In genomic region chr17:33910346-33911051, GRCm38 (mm10) we compare ENCODE assay signal across 8 mouse cellular contexts. TPM values are rescaled to one million over a fixed set of nuclear protein-coding genes. Genes with fewer than 3 reads are reported as not detected.
A peak's percentile ranks its signal among the peaks of the same experiment; 100 is the strongest.
DNase-seq lines count a peak whose midpoint lies in the region; ATAC-seq and TF ChIP-seq lines count a peak whose summit lies in the region.

No protein-coding gene starts in this region.

- no peaks in the 10 kb centered on the region for H3K27me3 ChIP-seq in heart, embryonic 15.5 days
- no peaks in the 10 kb centered on the region for H3K27me3 ChIP-seq in G1E (ENCODE audit: insufficient read depth, low read length)
- no peaks in the 10 kb centered on the region for H3K27me3 ChIP-seq in forebrain, postnatal 0 days (ENCODE audit: insufficient read depth, low read length)
- no peaks in the 10 kb centered on the region for H3K27me3 ChIP-seq in midbrain, embryonic 11.5 days (ENCODE audit: control insufficient read depth, insufficient read depth, low read length)

- no peak for TF ChIP-seq CTCF in G1E (IDR thresholded peaks at IDR 0.05; ENCODE audit: low read depth, low read length)
- peak; percentile 39 for TF ChIP-seq CTCF in forebrain, postnatal 0 days (IDR thresholded peaks at IDR 0.05; ENCODE audit: low read depth)

- 37% methylated on average over 11 of the region's 11 CpGs for WGBS in heart, embryonic 15.5 days
- 51% methylated on average over 11 of the region's 11 CpGs for WGBS in forebrain, postnatal 0 days
- WGBS in midbrain, embryonic 11.5 days, result 63% methylated on average over 11 of the region's 11 CpGs

- H3K27ac ChIP-seq in heart, embryonic 15.5 days, result peak overlapping the region; percentile 93
- H3K27ac ChIP-seq in forebrain, postnatal 0 days (ENCODE audit: low read depth, low read length), result no peak overlapping the region
- no peak overlapping the region for H3K27ac ChIP-seq in midbrain, embryonic 11.5 days (ENCODE audit: low read depth, low read length)

- peak overlapping the region; percentile 99 for H3K4me2 ChIP-seq in heart, embryonic 15.5 days
- peak overlapping the region; percentile 77 for H3K4me2 ChIP-seq in forebrain, postnatal 0 days (ENCODE audit: low read depth)
- peak overlapping the region; percentile 99 for H3K4me2 ChIP-seq in midbrain, embryonic 11.5 days

- peaks cover 39% of the 10 kb centered on the region for H3K36me3 ChIP-seq in heart, embryonic 15.5 days
- H3K36me3 ChIP-seq in G1E (replicated peaks), result peaks cover 50% of the 10 kb centered on the region
- H3K36me3 ChIP-seq in forebrain, postnatal 0 days (ENCODE audit: insufficient read depth), result peaks cover 39% of the 10 kb centered on the region
- H3K36me3 ChIP-seq in midbrain, embryonic 11.5 days (ENCODE audit: control insufficient read depth, insufficient read depth, low read length), result peaks cover 18% of the 10 kb centered on the region

- no peak for ATAC-seq in heart, embryonic 15.5 days (replicated peaks; ENCODE audit: insufficient number of reproducible peaks, insufficient read depth, low FRiP score, low read depth)
- no peak for ATAC-seq in G1E (ENCODE audit: extremely low read depth, insufficient number of reproducible peaks, low FRiP score, poor library complexity, severe bottlenecking)
- ATAC-seq in forebrain, postnatal 0 days, result no peak
- ATAC-seq in midbrain, embryonic 11.5 days (ENCODE audit: low FRiP score), result no peak

- peak overlapping the region; percentile 88 for H3K4me3 ChIP-seq in heart, embryonic 15.5 days
- peak overlapping the region; percentile 97 for H3K4me3 ChIP-seq in G1E (ENCODE audit: low read depth, low read length)
- H3K4me3 ChIP-seq in forebrain, postnatal 0 days (ENCODE audit: low read depth, low read length), result peak overlapping the region; percentile 80
- H3K4me3 ChIP-seq in midbrain, embryonic 11.5 days (ENCODE audit: low read depth, low read length), result peak overlapping the region; percentile 83

- H3K4me1 ChIP-seq in heart, embryonic 15.5 days (replicated peaks), result peaks cover 31% of the 10 kb centered on the region
- peaks cover 78% of the 10 kb centered on the region for H3K4me1 ChIP-seq in G1E (ENCODE audit: insufficient read depth, low read depth, low read length)
- peaks cover 7% of the 10 kb centered on the region; the same call in 1 of the 2 replicates for H3K4me1 ChIP-seq in forebrain, postnatal 0 days (ENCODE audit: insufficient read depth)
- H3K4me1 ChIP-seq in midbrain, embryonic 11.5 days (ENCODE audit: control insufficient read depth, insufficient read depth, low read length), result peaks cover 20% of the 10 kb centered on the region

- intact Hi-C loops in heart, postnatal 10 days (cut with DNase I), result no loop called here

- no peaks in the 10 kb centered on the region for H3K9me3 ChIP-seq in heart, embryonic 15.5 days (replicated peaks)
- no peaks in the 10 kb centered on the region for H3K9me3 ChIP-seq in G1E (replicated peaks)
- H3K9me3 ChIP-seq in forebrain, postnatal 0 days (ENCODE audit: low read length), result no peaks in the 10 kb centered on the region
- H3K9me3 ChIP-seq in midbrain, embryonic 11.5 days (ENCODE audit: control insufficient read depth, low read length), result no peaks in the 10 kb centered on the region

- H3K9ac ChIP-seq in heart, embryonic 15.5 days, result peak overlapping the region; percentile 91
- H3K9ac ChIP-seq in forebrain, postnatal 0 days, result peak overlapping the region; percentile 90; the same call in 1 of the 2 replicates
- H3K9ac ChIP-seq in midbrain, embryonic 11.5 days (ENCODE audit: low read length), result peak overlapping the region; percentile 88

- no peak for DNase-seq in heart, postnatal 10 days
- no peak for DNase-seq in G1E (ENCODE audit: low spot score)
- no peak for DNase-seq in forebrain, postnatal 0 days
- DNase-seq in midbrain, embryonic 11.5 days (ENCODE audit: low spot score, missing footprints), result no peak
- DNase-seq in adrenal gland, postnatal 4 days (ENCODE audit: low spot score in 2 of 2), result no peak
- no peak for DNase-seq in spleen, adult 18-20 months
- no peak for DNase-seq in ovary, postnatal 14 days (ENCODE audit: low spot score)

RNA-seq across cellular contexts. Expression of gene Daxx, which starts 1.3 kb away (rescaled TPM):
- polyA plus RNA-seq in heart, embryonic 15.5 days (2015; fragmentation: Nextera tagmentation; extraction: Ambion mirVana), result 27.1 and 36.7 TPM in 2 replicates
- 10 to 100 TPM; 16.9 to 18.3 TPM for total RNA-seq in heart, postnatal 10 days (2021)
- total RNA-seq in G1E (2014; fragmentation: Nextera tagmentation) (72.7 and 73.2 TPM in 2 replicates), G1E (2017) (33.0 and 46.3 TPM in 2 replicates)
- 58.8 and 67.4 TPM in 2 replicates for polyA plus RNA-seq in G1E (2012)
- 70.4 and 77.1 TPM in 2 replicates for total RNA-seq in forebrain, postnatal 0 days (2014; rRNA removed)
- 41.5 and 45.2 TPM in 2 replicates for polyA plus RNA-seq in forebrain, postnatal 0 days (2015; fragmentation: Nextera tagmentation; extraction: Ambion mirVana)
- polyA plus RNA-seq in midbrain, embryonic 11.5 days (2014; fragmentation: Nextera tagmentation; extraction: Ambion mirVana), result 59.5 and 60.4 TPM in 2 replicates
- total RNA-seq in adrenal gland, postnatal 4 days (2021), result 10 to 100 TPM; 34.7 to 37.8 TPM

RNA-seq across cellular contexts. Expression of gene Tapbp, which starts 5.2 kb away (rescaled TPM):
- polyA plus RNA-seq in heart, embryonic 15.5 days (2015; fragmentation: Nextera tagmentation; extraction: Ambion mirVana), result 44.3 and 61.3 TPM in 2 replicates
- total RNA-seq in heart, postnatal 10 days (2021), result 10 to 100 TPM; 85.4 to 98.6 TPM
- total RNA-seq in G1E (2014; fragmentation: Nextera tagmentation), result 34.0 and 43.0 TPM in 2 replicates
- 17.0 and 18.5 TPM in 2 replicates for total RNA-seq in G1E (2017)
- 142 and 157 TPM in 2 replicates for polyA plus RNA-seq in G1E (2012)
- 27.2 and 36.0 TPM in 2 replicates for total RNA-seq in forebrain, postnatal 0 days (2014; rRNA removed)
- 25.0 and 26.2 TPM in 2 replicates for polyA plus RNA-seq in forebrain, postnatal 0 days (2015; fragmentation: Nextera tagmentation; extraction: Ambion mirVana)
- polyA plus RNA-seq in midbrain, embryonic 11.5 days (2014; fragmentation: Nextera tagmentation; extraction: Ambion mirVana), result 13.6 and 14.8 TPM in 2 replicates
- total RNA-seq in adrenal gland, postnatal 4 days (2021), result 100 to 1,000 TPM; 122 to 131 TPM

RNA-seq across cellular contexts. Expression of gene Zbtb22, which starts 5.2 kb away (rescaled TPM):
- polyA plus RNA-seq in heart, embryonic 15.5 days (2015; fragmentation: Nextera tagmentation; extraction: Ambion mirVana), result 11.3 and 15.3 TPM in 2 replicates
- total RNA-seq in heart, postnatal 10 days (2021), result 10 to 100 TPM; 29.4 to 33.0 TPM
- total RNA-seq in G1E (2014; fragmentation: Nextera tagmentation) (9.5 and 15.8 TPM in 2 replicates), G1E (2017) (19.7 and 22.2 TPM in 2 replicates)
- 41.9 and 42.1 TPM in 2 replicates for polyA plus RNA-seq in G1E (2012)
- total RNA-seq in forebrain, postnatal 0 days (2014; rRNA removed), result 34.4 and 44.0 TPM in 2 replicates
- 20.4 and 22.3 TPM in 2 replicates for polyA plus RNA-seq in forebrain, postnatal 0 days (2015; fragmentation: Nextera tagmentation; extraction: Ambion mirVana)
- 8.0 and 9.4 TPM in 2 replicates for polyA plus RNA-seq in midbrain, embryonic 11.5 days (2014; fragmentation: Nextera tagmentation; extraction: Ambion mirVana)
- total RNA-seq in adrenal gland, postnatal 4 days (2021), result 10 to 100 TPM; 43.0 to 47.1 TPM

RNA-seq across cellular contexts. Expression of gene Platr17, which starts 5.6 kb away (rescaled TPM):
- 0.18 TPM in 1 of 2 replicates, not detected in the other for polyA plus RNA-seq in heart, embryonic 15.5 days (2015; fragmentation: Nextera tagmentation; extraction: Ambion mirVana)
- total RNA-seq in heart, postnatal 10 days (2021), result not detected
- total RNA-seq in G1E (2014; fragmentation: Nextera tagmentation) (not detected in 2 replicates), G1E (2017) (not detected in 2 replicates)
- polyA plus RNA-seq in G1E (2012), result 0.13 TPM in 1 of 2 replicates, not detected in the other
- not detected in 2 replicates for total RNA-seq in forebrain, postnatal 0 days (2014; rRNA removed)
- polyA plus RNA-seq in forebrain, postnatal 0 days (2015; fragmentation: Nextera tagmentation; extraction: Ambion mirVana), result 1.9 and 2.0 TPM in 2 replicates
- polyA plus RNA-seq in midbrain, embryonic 11.5 days (2014; fragmentation: Nextera tagmentation; extraction: Ambion mirVana), result 0.22 TPM in 1 of 2 replicates, not detected in the other
- not detected for total RNA-seq in adrenal gland, postnatal 4 days (2021)

RNA-seq across cellular contexts. Expression of gene Rgl2, which starts 18.8 kb away (rescaled TPM):
- polyA plus RNA-seq in heart, embryonic 15.5 days (2015; fragmentation: Nextera tagmentation; extraction: Ambion mirVana), result 34.7 and 44.8 TPM in 2 replicates
- 10 to 100 TPM; 54.8 to 57.9 TPM for total RNA-seq in heart, postnatal 10 days (2021)
- total RNA-seq in G1E (2014; fragmentation: Nextera tagmentation) (27.0 and 32.9 TPM in 2 replicates), G1E (2017) (35.5 and 38.9 TPM in 2 replicates)
- polyA plus RNA-seq in G1E (2012), result 145 and 166 TPM in 2 replicates
- 75.7 and 76.3 TPM in 2 replicates for total RNA-seq in forebrain, postnatal 0 days (2014; rRNA removed)
- 24.1 and 27.1 TPM in 2 replicates for polyA plus RNA-seq in forebrain, postnatal 0 days (2015; fragmentation: Nextera tagmentation; extraction: Ambion mirVana)
- 29.3 and 33.6 TPM in 2 replicates for polyA plus RNA-seq in midbrain, embryonic 11.5 days (2014; fragmentation: Nextera tagmentation; extraction: Ambion mirVana)
- total RNA-seq in adrenal gland, postnatal 4 days (2021), result 10 to 100 TPM; 87.9 to 94.5 TPM
